Mouse (Mus musculus) MEL (cell line): ENCODE data around the gene Tmbim7.

Source experiments
- CHD2 ChIP-seq: IDR thresholded peaks from 2 replicates; pipeline ENCODE4 v1.6.1; 2011; ENCODE audit warnings: low read length, improper control_type of control experiment
- NRF1 ChIP-seq: IDR thresholded peaks from 2 replicates; pipeline ENCODE4 v1.6.1; 2014; ENCODE audit warnings: low read depth, mild to moderate bottlenecking, inconsistent platforms, low read length, improper control_type of control experiment, moderate library complexity; ENCODE audit not compliant: poor library complexity, insufficient read depth, severe bottlenecking
- POLR2A ChIP-seq, 2 experiments: IDR thresholded peaks; 2 replicates each; pipeline ENCODE4 v1.6.1; 2011 to 2012; ENCODE audit warnings: low read length in 2 of 2, mild to moderate bottlenecking in 2 of 2, control low read depth in 1 of 2, improper control_type of control experiment in 1 of 2, low read depth in 1 of 2, moderate library complexity in 1 of 2; ENCODE audit not compliant: control insufficient read depth in 1 of 2, insufficient read depth in 1 of 2, poor library complexity in 1 of 2
- SMC3 ChIP-seq: IDR thresholded peaks from 2 replicates; pipeline ENCODE4 v1.6.1; 2011; ENCODE audit warnings: low read depth, low read length, improper control_type of control experiment
- UBTF ChIP-seq: IDR thresholded peaks from 2 replicates; pipeline ENCODE4 v1.6.1; 2012; ENCODE audit warnings: low read depth, mild to moderate bottlenecking, inconsistent platforms, low read length, improper control_type of control experiment, moderate library complexity, borderline replicate concordance; ENCODE audit not compliant: insufficient read depth

DNA sequence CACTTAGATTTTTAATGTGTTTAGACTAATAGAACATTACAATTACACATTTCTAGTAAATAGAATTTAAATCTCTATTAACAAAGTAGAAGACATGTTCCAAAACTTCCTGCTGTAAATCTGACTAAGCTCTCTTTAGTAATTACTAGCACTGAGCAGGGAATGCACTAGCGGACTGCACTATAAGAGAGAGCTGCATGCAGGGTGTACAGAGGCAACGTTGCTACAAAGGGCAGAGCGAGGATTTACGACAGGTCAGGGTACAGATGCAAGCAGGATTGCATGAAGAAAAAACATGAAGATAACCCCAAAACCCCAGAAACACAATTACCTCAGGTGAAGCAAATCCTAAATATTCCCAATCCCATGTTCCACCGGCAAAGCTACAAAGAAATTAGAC, 49.0 kb downstream of the Tmbim7 start:
- TF ChIP-seq CHD2, result no peak
- no peak for TF ChIP-seq POLR2A (IDR thresholded peaks at IDR 0.05; ENCODE audit: control insufficient read depth in 1 of 2, insufficient read depth in 1 of 2, low read depth in 1 of 2, low read length in 2 of 2, poor library complexity in 1 of 2)
- no peak for TF ChIP-seq NRF1
- TF ChIP-seq SMC3, result no peak
- no peak for TF ChIP-seq UBTF
